Mouse (Mus musculus) neural tube, embryonic 10.5 days (tissue): ENCODE results near the gene Rsph3b.
A peak's percentile ranks its signal among the peaks of the same experiment; 100 is the strongest.
"Not testable (repeated sequence)": the region's sequence is repeated elsewhere in the genome, so short reads cannot be mapped to it uniquely, and the experiment has no call there.

Source experiments
- DNase-seq: peaks from one replicate; pipeline ENCODE4 v3.0.0-alpha.2; 2017; ENCODE audit warnings: low spot score; ENCODE audit errors: extremely low spot score

The Rsph3b gene

DNA sequence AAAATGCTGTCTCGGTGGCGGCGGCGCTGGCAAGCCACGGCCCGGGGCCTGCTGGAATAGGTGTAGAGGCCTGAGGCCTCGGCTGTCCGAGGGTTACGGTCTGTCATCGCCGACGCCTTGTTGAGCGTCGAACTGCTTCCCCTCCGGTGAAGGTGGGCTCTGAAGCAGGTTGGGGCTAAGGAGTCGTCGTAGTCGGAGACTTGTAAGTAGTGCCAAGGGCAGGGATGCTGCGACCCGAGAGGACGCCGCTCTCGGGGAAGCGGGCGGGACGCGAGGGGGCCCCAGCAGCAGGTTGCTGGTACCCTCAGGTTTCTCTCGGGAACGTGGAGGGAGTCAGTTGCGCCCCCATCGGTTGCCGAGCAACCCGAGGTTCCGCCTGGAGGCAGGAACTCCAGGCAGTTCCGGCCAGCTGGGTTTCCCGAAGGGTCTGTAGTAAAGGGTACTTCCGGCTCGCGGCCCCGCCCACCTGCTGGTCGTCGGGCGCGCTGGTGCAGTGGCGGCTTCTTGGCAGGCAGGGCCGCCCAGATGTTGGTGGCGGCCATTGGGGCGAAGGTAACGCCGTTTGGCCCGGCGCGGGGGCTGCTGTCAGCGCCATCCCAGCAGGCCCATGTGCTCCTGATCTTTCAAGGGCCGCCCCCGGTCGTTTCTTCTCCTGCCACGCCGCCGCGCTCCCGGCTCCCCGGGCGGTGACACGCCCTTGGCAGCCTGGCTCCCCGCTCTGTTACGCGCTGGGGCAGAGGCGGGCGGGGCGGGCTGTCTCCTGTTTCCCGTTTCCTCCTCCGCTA is at the start of gene Rsph3b:
TSS of gene Rsph3b (minus strand) at position 699 of the 785 bp plus-strand sequence.
- peak; percentile 91 for DNase-seq

DNA sequence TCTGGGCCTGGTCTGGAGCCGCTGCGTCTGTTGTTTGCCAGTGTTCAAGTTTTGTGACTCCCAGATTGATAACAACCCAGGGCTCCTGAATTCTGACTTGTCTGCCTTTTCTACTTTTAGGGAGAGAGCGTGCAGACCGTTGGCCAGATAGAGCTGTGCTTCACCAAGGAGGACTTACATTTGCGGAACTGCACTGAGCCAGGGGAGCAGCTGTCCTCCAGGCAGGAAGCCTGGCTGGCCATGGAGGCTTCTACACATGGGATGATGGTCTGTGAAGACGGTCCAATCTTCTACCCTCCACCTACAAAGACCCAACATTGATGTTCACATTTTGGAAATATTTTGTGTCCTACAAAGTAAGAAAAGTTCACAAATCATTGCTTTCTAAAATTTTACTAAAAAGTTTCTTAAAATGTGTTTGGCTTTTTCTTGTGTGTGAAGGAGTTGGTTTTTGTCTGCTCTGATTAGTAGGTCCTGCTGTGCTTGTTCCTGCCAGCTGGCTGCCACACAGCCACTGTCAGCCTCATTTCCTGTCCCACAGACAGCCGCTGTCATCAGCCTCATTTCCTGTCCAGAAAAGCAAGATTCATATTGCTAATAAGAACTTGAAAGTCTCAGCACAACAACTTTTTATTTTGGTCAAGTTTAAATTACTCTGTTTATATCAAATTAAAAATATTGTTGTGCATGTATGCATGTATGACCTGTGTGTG is 49.5 kb upstream of the Rsph3b start:
- DNase-seq = not testable (repeated sequence)

DNA sequence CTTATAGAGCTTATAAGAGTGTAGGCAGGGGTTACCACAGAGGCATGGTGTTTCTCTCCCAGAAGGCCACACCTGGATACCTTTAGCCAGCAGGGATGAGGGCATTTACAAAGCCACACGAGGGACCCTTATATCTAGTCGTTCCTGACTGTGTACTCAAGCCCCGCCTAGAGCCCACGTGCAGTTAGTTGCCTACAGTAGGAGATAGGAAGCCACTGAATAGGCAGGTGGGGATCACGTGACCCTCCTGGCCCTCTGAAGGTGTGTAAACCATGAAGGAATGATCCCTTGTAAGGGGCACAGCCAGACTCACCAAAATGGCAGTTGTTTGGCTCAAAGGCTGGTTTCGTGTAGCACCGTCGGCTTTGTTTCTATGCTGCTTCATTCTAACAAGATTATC is 48.3 kb upstream of the Rsph3b start:
- DNase-seq = not testable (repeated sequence)

DNA sequence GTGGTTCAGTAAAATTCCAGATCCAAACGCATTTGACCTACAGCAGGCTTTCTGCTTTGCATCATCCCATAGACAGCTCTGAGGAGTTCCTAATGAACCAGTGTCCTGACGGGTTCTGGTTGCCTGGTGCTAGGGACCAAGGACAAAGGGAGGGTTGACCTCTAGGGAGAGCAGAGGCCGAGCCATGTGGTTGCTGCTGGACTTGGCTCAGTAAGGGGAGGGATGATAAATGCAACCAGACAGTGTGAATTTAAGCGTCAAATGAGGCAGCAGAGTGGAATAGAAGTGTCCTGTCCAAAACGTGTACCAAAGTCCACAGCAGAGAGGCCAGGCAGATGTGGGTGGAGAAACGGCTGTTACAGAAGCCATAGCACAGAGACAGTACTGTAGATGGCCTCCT is 47.0 kb upstream of the Rsph3b start:
- DNase-seq = not testable (repeated sequence)

DNA sequence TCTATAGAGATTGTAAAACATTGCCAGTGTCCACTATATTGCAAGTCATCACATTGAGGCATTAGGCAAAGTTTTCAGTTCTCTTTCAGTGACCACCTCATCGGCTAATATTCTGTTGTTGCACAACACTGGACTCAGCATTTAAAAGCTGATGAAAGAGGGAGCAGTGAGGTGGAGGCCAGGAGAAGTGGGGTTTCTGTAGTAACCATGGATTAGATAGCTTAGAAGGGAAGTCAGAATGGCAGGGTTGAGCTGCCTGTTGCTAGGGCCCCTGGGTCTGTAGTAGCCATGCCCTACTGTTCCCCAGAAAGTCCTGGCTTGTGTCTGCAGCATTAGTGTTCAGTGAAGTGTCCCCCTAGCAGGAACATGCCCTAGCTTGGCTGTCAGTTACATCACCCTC is 37.6 kb upstream of the Rsph3b start:
- not testable (repeated sequence) for DNase-seq

DNA sequence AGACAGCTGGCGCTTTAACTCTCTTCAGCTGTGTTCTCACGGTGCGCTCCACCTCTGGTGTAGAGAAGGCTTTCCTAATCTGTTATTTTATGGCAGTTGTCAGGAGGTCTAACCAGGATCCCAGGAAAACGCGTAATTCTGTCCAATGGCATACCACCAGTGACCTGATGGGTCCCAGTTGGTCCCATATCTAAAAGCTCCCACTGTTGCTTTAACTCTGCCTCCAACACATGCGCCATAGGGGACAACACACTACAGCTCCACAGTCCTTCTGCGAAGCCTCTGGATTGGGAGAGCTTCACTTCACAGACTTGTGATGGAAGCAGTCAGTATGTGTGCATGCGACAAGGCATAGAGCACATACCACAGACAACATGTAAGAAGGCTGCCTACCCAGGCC is 31.7 kb upstream of the Rsph3b start:
- not testable (repeated sequence) for DNase-seq

DNA sequence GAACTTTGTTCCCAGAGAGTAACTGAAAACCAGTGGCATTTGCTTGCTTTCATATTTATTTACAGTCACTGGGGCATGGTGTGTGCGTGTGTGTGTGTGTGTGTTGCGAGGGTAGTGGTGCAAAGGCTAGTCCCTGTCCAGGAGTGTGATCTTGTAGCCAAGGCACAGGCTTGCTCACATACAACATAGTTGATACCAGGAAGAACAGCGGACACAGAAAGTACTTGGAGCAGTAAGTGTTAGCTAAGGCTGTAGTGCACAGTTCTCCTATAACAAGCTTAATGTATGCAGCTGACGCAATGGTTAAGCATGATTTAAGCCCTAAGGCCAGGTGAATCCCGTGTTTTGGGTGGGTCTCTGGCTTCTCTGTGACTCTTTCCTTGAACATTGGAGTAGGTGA is 30.9 kb upstream of the Rsph3b start:
- DNase-seq = peak; percentile 24

DNA sequence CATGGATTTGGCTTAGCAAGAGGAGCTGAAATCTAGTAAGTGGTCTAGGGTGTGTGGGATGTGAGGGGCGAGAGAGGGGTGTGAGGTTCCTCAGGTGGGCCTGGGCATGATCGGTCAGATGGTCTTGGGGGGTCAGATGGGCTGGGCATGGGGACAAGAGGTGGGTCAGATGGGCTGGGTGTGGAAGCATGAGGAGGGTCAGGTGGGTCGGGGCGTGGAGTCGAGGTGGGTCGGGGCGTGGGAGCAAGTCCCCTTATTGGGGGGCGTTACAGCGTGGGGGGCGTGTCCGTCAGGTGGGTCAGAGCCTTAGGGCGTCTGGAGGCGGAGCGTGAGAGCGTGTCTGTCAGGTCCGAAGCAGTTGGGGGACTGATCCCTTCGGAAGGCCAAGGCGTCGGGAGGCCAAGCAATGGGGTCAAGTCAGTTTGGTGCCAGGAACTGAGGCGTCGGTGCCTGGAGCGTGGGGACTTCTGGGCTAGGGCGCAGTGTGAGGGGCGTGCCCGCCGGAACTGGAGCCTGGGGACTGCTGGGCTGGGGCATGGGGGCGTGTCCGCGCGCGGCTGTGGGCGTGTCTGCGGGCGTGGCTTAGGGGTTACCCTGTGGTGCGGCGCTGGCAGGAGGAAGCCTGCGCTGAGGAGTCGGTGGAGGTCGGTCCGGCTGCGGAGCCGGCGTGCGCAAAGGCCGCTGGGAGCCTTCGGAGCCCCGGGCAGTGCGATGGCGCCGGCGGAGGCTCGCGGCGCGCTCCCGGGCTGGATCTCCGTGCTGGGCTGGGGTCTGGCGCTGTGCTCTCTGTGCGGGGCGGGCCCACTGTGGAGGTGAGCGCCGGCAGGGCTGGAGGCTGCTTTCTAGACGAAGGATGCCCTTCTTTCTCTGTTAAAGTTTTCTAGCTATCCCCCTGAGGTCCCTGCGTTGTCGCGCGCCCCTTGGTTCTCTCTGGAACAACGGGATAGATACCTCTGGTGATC is 30.1 kb upstream of the Rsph3b start, which contains the start of gene Gm49721:
TSS of gene Gm49721 (plus strand) at position 618 of the 962 bp plus-strand sequence.
- DNase-seq = peak; percentile 47

DNA sequence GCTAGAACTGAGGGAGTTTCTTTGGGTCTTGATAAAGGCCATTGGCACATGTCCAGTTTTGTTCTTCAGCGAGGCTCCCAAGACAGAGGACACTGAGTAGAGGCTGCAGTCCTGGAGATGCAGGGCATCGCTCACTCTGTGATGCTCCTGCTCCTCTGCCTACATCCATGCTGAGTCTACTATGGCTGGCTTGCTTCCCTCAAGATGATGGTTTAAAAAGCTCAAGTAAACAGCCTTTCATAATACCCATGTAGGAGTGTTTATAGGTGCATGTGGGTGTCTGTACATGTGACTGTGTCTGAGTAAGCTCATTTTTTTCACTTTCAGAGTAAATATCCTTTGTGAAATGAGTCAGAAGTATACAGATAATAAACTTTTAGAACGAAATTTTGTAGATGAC is 26.5 kb upstream of the Rsph3b start:
- not testable (repeated sequence) for DNase-seq

DNA sequence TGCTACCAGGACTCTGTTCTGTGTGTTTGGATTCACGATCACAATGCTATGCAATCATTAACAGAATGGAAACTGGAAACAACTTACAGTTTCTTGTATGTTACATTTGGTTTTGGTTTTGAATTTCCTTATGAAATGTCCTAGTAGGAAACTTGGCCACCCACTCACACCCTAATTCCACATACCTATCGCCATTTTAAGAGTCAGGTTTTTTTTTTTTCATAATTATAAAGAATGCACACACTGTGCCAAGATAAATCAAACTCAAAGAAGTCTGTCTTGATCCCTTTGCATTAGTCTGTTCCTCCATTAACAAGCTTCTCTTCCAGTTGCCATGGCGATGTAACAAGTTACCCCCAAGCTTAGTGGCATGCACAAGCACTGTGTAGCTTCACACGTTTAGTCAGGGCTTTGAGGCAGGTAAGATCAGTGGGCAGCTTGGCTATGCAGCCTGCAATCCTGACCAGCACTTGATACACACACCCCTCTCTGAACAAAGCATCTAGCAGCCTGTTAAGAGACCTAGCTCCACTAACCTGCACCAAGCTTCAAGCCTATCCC is 24.4 kb upstream of the Rsph3b start:
- not testable (repeated sequence) for DNase-seq

DNA sequence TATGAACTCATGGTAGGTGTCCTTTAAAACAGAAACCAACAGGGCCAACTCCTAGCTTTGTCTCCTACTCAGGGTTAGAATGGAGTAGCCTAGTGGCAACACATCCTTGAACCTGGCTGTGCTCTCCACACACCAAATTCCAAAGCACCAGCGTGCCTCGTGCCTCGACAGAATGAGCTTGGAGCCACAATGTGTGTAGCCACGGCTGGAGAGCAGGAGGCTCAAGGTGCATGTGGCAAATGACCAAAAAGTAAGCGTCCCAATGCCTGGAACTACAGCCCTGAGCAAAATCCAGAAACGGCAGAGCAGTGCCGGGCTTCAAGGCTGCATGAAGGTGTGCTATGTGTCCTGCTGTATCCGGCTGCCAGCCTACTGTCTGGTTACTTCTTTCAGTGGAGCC is 22.8 kb upstream of the Rsph3b start:
- not testable (repeated sequence) for DNase-seq

DNA sequence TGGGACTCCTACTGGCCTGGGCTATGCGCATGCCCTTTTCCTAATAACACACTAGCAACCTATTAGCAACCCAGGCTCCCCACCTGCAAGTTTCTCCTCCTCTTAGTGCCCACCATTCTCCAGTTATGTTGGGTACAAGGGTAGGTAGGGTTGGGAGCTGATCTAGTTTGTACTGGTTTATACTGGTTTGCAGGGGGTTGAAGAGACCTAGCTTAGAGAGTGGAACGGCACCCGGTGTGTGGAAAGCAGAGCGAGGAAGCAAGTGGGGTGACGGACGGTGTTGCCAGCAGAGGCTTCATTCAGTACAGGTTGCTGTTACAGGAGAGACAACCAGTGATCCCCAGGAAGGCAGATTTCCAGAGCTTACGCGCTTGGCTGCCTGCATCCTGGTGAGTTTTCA is 21.9 kb upstream of the Rsph3b start, which contains the start of gene Rnaset2b:
TSS of gene Rnaset2b (plus strand) at position 301 of the 400 bp plus-strand sequence.
- not testable (repeated sequence) for DNase-seq

DNA sequence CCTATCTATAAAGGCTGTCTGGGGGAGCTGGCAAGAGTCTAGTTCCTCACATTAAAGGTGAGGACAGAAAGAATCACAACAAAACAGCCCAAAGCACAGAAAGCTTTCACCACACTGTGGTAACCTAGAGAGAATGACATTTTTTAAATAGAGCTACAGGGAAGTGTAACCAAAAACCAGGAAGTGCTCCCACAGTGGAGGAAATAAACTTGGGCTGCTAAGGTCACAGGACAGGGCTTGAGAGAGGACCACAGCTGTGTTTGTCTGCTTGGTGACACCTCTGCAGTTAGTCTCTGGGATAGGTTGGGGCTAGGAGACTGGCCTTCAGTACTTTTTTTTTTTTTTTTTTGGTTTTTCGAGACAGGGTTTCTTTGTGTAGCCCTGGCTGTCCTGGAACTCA is 19.2 kb upstream of the Rsph3b start:
- DNase-seq = not testable (repeated sequence)

DNA sequence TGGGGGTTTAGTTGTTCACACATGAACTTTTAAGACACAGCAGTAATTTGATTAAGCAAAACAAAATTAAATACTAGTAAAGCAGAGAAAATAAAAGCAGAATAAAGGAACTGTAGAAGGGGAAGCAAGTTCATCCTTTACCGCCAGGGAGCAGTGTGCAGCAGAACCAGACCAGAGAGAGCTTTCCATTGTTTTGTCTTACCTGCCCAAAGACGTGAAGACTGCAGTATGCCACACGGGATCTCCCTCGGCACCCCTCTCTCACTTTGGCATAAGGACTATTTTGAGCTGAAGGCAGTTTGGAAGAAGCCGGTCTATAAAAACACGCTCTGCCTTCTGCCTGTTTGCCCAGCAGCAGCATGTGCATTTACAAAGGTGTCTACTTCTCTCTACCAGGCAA is 16.9 kb upstream of the Rsph3b start:
- DNase-seq = peak; percentile 12

DNA sequence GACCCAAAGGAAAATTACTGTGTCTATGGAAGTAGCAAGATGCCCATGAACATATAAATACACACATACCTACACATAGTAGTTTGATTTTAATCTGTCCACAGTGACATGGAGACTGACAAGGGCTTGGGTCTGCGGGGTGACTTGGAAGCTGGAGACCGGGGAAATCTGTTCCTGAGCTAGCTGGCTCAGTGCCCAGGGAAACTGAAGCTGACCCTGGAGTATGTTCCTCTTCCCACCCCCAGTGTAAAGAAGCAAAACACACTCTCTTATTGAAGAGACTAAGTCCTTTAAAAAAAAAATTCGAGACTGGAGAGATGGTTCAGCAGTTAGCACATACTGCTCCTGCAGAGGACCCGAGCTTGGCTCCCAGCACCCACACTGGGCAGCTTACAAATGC is 14.5 kb upstream of the Rsph3b start:
- DNase-seq = not testable (repeated sequence)

DNA sequence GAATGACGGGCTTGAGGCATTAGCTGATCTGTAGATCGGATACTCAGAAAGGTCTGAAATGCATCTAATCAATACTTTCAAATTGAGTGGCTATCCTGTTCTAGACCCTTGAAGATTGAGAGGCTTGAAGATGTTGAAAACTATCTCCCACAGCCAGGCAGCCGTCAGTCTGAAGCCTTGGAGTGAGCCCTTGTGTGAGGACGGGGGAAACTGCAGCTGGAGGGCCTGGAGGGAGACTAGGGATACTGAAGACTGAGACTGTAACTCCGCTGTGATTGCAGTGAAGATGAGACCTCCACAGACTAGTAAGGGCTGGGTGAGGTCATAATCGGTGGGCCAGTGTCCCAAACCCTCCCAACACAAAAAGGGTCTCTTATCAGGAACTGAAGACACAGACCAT is 13.9 kb upstream of the Rsph3b start:
- not testable (repeated sequence) for DNase-seq

DNA sequence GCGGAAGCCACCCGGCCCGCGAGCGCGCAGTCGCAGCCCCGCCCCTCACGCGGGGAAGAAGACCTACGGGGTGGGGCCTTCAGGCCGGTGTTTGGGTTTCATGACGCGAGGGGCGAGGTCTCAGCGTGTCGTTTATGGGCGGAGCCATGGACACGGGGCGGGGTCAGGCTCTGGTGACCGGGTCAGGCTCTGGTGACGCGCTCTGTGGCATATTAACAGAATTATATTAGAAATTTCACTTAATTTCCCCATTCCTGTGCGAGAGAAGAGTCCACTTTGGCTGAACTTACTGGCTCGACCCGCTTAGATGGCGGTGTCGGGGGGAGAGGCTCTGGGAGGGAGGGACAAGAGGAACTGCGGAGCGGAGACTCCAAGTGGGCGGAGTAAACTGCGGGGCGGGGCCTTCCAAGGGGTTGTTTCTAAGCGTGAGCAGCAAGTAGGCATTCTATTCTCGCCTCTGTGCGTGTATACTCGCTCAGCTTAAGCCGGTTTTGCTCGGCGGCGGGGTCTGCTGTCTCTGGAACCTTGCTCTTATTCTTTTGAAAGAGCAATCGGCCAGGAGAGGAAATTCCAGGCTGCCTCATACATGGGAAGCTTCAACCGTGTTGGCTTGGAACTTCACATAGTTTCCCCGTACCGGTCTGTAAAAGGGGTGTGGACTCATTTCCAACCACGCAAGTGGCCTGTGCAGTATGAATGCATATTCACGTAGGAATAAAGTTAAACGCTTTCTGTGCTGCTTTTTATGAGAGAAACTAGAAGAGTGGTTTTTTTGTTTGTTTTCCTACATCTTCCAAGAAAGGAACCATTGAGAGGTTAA is 12.9 kb upstream of the Rsph3b start:
- DNase-seq = peak; percentile 23

DNA sequence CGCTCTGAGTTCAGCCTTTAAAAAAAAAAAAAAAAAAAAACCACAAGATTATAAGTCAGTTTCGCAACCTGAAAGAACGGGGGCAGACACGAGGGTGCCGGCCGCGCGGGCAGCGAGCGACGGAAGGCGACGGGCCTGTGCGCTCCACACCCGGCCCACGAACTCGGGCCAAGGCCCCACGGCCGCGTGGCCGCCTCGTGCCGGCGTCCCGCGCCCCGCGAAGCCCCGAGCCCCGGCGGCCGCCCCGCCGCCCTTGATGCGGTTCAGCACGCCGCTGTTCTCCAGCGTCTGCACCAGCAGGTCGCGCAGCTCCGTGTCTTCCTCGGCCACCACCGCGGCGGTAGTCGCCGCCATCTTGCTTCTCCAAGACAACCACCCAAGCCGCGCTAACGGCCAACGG is 12.3 kb upstream of the Rsph3b start, which contains the start of gene Tagap1:
TSS of gene Tagap1 (minus strand) at position 381 of the 400 bp plus-strand sequence.
- peak; percentile 24 for DNase-seq

DNA sequence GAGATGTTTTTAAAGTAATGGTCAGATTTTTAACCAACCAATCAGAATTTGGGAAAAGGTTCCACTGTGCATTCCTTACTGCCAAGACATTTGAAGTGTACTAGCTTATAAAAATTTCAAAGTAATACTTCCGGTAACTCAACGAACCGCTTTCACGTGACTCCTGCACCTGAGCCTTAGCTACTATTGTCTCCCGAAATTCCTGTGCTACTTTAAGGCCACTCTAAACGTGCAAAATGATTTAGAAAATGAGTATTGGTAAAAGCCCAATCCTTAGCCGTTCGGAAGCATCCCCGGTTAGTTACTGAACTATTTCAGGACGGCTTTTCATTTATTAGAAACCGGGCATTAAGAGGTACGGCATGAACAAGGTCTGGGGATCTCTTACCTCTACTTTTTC is 11.9 kb upstream of the Rsph3b start:
- not testable (repeated sequence) for DNase-seq
